ENCODE assay signal across 9 mouse cellular contexts in the genomic region with DNA sequence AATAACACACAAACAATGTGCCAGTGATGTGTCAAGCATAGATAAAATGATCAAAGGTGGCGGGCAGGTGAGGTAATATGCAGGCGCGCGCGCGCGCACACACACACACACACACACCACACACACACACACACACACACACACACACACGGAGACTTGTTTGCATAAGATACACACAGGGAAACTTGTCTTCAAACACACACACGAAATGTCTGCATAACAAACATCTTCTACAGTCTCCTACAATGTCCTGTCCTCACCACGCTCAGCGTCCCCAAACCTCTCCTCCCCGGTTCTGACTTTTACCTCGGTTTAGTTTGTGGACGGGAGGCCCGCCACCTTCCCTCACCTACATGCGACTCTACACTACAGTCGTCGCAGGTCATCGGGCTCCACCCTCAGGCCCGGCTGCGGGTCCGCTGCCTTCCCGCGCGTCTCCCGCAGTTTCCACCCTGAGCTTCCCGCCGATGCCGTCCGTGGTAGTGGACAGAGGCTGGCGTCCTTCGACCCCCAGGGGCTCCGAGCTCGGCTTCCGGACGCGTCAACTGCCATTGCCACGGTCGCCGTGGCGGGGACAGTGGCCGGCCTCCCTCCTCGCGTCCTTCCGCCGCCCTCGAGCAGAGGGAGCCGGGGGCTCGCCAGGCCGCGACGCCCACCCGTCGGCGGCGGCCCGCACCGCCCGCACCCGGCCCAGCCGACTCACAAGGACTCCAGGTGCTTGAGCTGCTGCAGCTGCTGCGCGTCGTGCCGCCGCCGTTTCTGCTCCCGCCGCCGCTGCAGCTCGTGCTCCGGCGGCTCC. TPM values are rescaled to one million over a fixed set of nuclear protein-coding genes. Genes with fewer than 3 reads are reported as not detected.
A peak's percentile ranks its signal among the peaks of the same experiment; 100 is the strongest.
DNase-seq lines count a peak whose midpoint lies in the region; ATAC-seq and TF ChIP-seq lines count a peak whose summit lies in the region.
"Had no signal": no experiment of that assay in that cellular context is flagged by ENCODE, and none has a peak within 500 bp of the region (broad histone marks: within the 10 kb centered on the region; RNA-seq: fewer than 3 reads in every experiment).

No protein-coding gene starts in this region.

- H3K4me1 ChIP-seq in cerebellum, adult 2 months (ENCODE audit: control insufficient read depth, insufficient read depth, low read length), result peaks cover 1% of the 10 kb centered on the region; the same call in 1 of the 2 replicates
- H3K4me1 ChIP-seq in intestine, embryonic 16.5 days (ENCODE audit: control insufficient read depth, insufficient read depth, low read length), result 0 out of 2 replicates have a peak, but pooled peaks cover 2% of the 10 kb centered on the region
- peaks cover 3% of the 10 kb centered on the region; the same call in 1 of the 2 replicates for H3K4me1 ChIP-seq in liver, embryonic 11.5 days (replicated peaks; ENCODE audit: control insufficient read depth, insufficient read depth, low read length)

- no peaks in the 10 kb centered on the region for H3K9me3 ChIP-seq in intestine, embryonic 16.5 days (ENCODE audit: control insufficient read depth, low read length)
- H3K9me3 ChIP-seq in liver, embryonic 11.5 days (ENCODE audit: control insufficient read depth, low read length), result no peaks in the 10 kb centered on the region

- ATAC-seq in intestine, embryonic 16.5 days, result peak; percentile 78
- ATAC-seq in liver, embryonic 11.5 days (replicated peaks; ENCODE audit: low FRiP score), result peak; percentile 66
- ATAC-seq in monocyte, adult 5-6 weeks (replicated peaks; ENCODE audit: insufficient number of reproducible peaks, low FRiP score, low TSS enrichment, poor library complexity, severe bottlenecking), result peak; percentile 34; the same call in 1 of the 2 replicates

- no peak for TF ChIP-seq CTCF in cerebellum, adult 2 months (IDR thresholded peaks at IDR 0.05; ENCODE audit: borderline replicate concordance, insufficient read depth, low read depth, low read length)

- H3K36me3 ChIP-seq in intestine, embryonic 16.5 days (ENCODE audit: control insufficient read depth, insufficient read depth, low read length), result peaks cover 5% of the 10 kb centered on the region; the same call in 1 of the 2 replicates
- no peaks in the 10 kb centered on the region; the same call in 1 of the 2 replicates for H3K36me3 ChIP-seq in liver, embryonic 11.5 days (ENCODE audit: control insufficient read depth, insufficient read depth, low read length)

- peak overlapping the region; percentile 95 for H3K9ac ChIP-seq in intestine, embryonic 16.5 days (ENCODE audit: low read depth, low read length)
- H3K9ac ChIP-seq in liver, embryonic 11.5 days (ENCODE audit: low read depth, low read length), result peak overlapping the region; percentile 84

- peak overlapping the region; percentile 65 for H3K4me2 ChIP-seq in intestine, embryonic 16.5 days (ENCODE audit: low read depth, low read length)
- peak overlapping the region; percentile 61 for H3K4me2 ChIP-seq in liver, embryonic 11.5 days

- peak; percentile 20 to 63 for DNase-seq in urinary bladder, adult 18-20 months (ENCODE audit: low spot score in 2 of 2)
- no peak for DNase-seq in urinary bladder, adult 2 months (ENCODE audit: low spot score)
- DNase-seq in cerebellum, adult 2 months, result peak; percentile 58 to 70
- peak; percentile 14 to 18 for DNase-seq in gastrocnemius, adult 8-10 months (ENCODE audit: low spot score in 2 of 2)
- peak; percentile 79 for DNase-seq in liver, embryonic 11.5 days (ENCODE audit: low spot score)
- DNase-seq in testis, postnatal 10 days (ENCODE audit: low spot score), result peak; percentile 64

- H3K4me3 ChIP-seq in cerebellum, adult 2 months (replicated peaks; ENCODE audit: insufficient read depth, low read depth, low read length), result peak overlapping the region; percentile 92
- H3K4me3 ChIP-seq in intestine, embryonic 16.5 days (ENCODE audit: low read length), result peak overlapping the region; percentile 91
- H3K4me3 ChIP-seq in liver, embryonic 11.5 days (ENCODE audit: low read depth, low read length), result peak overlapping the region; percentile 82

- 0 out of 2 replicates have a peak, but pooled peaks have one; percentile 12 for TF ChIP-seq POLR2A in cerebellum, adult 2 months (IDR thresholded peaks at IDR 0.05; ENCODE audit: borderline replicate concordance, insufficient read depth, low read length)

- WGBS in cerebellum, adult 2 months, result under 1% methylated on average over 72 of the region's 73 CpGs
- WGBS in intestine, embryonic 16.5 days, result under 1% methylated on average over 70 of the region's 73 CpGs
- WGBS in liver, embryonic 11.5 days, result under 1% methylated on average over 73 of the region's 73 CpGs

- no peaks in the 10 kb centered on the region for H3K27me3 ChIP-seq in cerebellum, adult 2 months (ENCODE audit: control insufficient read depth, insufficient read depth, low read length)
- H3K27me3 ChIP-seq in intestine, embryonic 16.5 days (replicated peaks; ENCODE audit: control insufficient read depth, insufficient read depth, low read length), result no peaks in the 10 kb centered on the region
- no peaks in the 10 kb centered on the region for H3K27me3 ChIP-seq in liver, embryonic 11.5 days (replicated peaks; ENCODE audit: control insufficient read depth, insufficient read depth, low read length)

- H3K27ac ChIP-seq in cerebellum, adult 2 months (ENCODE audit: insufficient read depth, low read length), result peak overlapping the region; percentile 82
- peak overlapping the region; percentile 93 for H3K27ac ChIP-seq in intestine, embryonic 16.5 days (ENCODE audit: low read length)
- H3K27ac ChIP-seq in liver, embryonic 11.5 days (ENCODE audit: low read depth, low read length), result peak overlapping the region; percentile 80

RNA-seq across cellular contexts. Expression of gene Rp9, which starts 2.0 kb away (rescaled TPM):
- 58.9 and 68.6 TPM in 2 replicates for polyA plus RNA-seq in urinary bladder, adult 2 months (2012; rRNA removed)
- polyA plus RNA-seq in cerebellum, adult 2 months (2012; rRNA removed), result 87.5 and 91.6 TPM in 2 replicates
- total RNA-seq in gastrocnemius, adult 8-10 months (2022), result 10 to 100 TPM; 34.1 to 41.6 (median 37.8) TPM
- polyA plus RNA-seq in intestine, embryonic 16.5 days (2015; fragmentation: Nextera tagmentation; extraction: Ambion mirVana), result 58.3 and 58.4 TPM in 2 replicates
- polyA plus RNA-seq in liver, embryonic 11.5 days (2014; fragmentation: Nextera tagmentation; extraction: Ambion mirVana), result 74.2 and 79.8 TPM in 2 replicates
- 99.7 to 169 TPM (median 157 TPM) in 3 replicates for total RNA-seq in monocyte, adult 5-6 weeks (2017)

RNA-seq across cellular contexts. Expression of gene Bbs9, which starts 7.9 kb away (rescaled TPM):
- 14.3 TPM in 2 replicates for polyA plus RNA-seq in urinary bladder, adult 2 months (2012; rRNA removed)
- 15.4 and 16.1 TPM in 2 replicates for polyA plus RNA-seq in cerebellum, adult 2 months (2012; rRNA removed)
- 1 to 10 TPM; 8.7 to 10.0 (median 9.5) TPM for total RNA-seq in gastrocnemius, adult 8-10 months (2022)
- 11.8 and 12.6 TPM in 2 replicates for polyA plus RNA-seq in intestine, embryonic 16.5 days (2015; fragmentation: Nextera tagmentation; extraction: Ambion mirVana)
- polyA plus RNA-seq in liver, embryonic 11.5 days (2014; fragmentation: Nextera tagmentation; extraction: Ambion mirVana), result 7.8 and 8.7 TPM in 2 replicates
- 8.6 to 16.6 TPM (median 15.6 TPM) in 3 replicates for total RNA-seq in monocyte, adult 5-6 weeks (2017)

RNA-seq across cellular contexts. Expression of gene Gm17545, which starts 13.5 kb away (rescaled TPM):
- polyA plus RNA-seq in urinary bladder, adult 2 months (2012; rRNA removed), result not detected in 2 replicates
- not detected in 2 replicates for polyA plus RNA-seq in cerebellum, adult 2 months (2012; rRNA removed)
- not detected for total RNA-seq in gastrocnemius, adult 8-10 months (2022)
- not detected in 2 replicates for polyA plus RNA-seq in intestine, embryonic 16.5 days (2015; fragmentation: Nextera tagmentation; extraction: Ambion mirVana)
- polyA plus RNA-seq in liver, embryonic 11.5 days (2014; fragmentation: Nextera tagmentation; extraction: Ambion mirVana), result not detected in 2 replicates
- not detected in 3 replicates for total RNA-seq in monocyte, adult 5-6 weeks (2017)
- total RNA-seq: gastrocnemius, postnatal 36 days had no signal

RNA-seq across cellular contexts. Expression of gene 9530077C05Rik, which starts 56.3 kb away (rescaled TPM):
- 3.3 and 3.5 TPM in 2 replicates for polyA plus RNA-seq in urinary bladder, adult 2 months (2012; rRNA removed)
- 8.6 and 9.0 TPM in 2 replicates for polyA plus RNA-seq in cerebellum, adult 2 months (2012; rRNA removed)
- total RNA-seq in gastrocnemius, adult 8-10 months (2022), result under 1 TPM; 0.15 to 0.32 (median 0.19) TPM
- polyA plus RNA-seq in intestine, embryonic 16.5 days (2015; fragmentation: Nextera tagmentation; extraction: Ambion mirVana), result 3.0 and 3.4 TPM in 2 replicates
- polyA plus RNA-seq in liver, embryonic 11.5 days (2014; fragmentation: Nextera tagmentation; extraction: Ambion mirVana), result 2.5 and 3.6 TPM in 2 replicates
- 0.97 TPM in 1 of 3 replicates, not detected in the others for total RNA-seq in monocyte, adult 5-6 weeks (2017)
